In genomic region chr1:92978645-92979044, GRCm38 (mm10) we compare ENCODE assay signal across 22 mouse cellular contexts. TPM values are rescaled to one million over a fixed set of nuclear protein-coding genes. Genes with fewer than 3 reads are reported as not detected.
DNase-seq lines count a peak whose midpoint lies in the region; ATAC-seq and TF ChIP-seq lines count a peak whose summit lies in the region.
"Had no signal": no experiment of that assay in that cellular context is flagged by ENCODE, and none has a peak within 500 bp of the region (broad histone marks: within the 10 kb centered on the region; RNA-seq: fewer than 3 reads in every experiment).

No protein-coding gene starts in this region.

- no peak for DNase-seq in forebrain, embryonic 10.5 days (ENCODE audit: extremely low spot score, low spot score)
- DNase-seq in forebrain, postnatal 0 days = no peak
- DNase-seq in lung, embryonic 14.5 days = peak; percentile 5
- DNase-seq in lung, postnatal 14 days = no peak
- DNase-seq in cerebellum, adult 2 months = no peak
- no peak for DNase-seq in spleen, postnatal 4 days (ENCODE audit: low spot score in 2 of 2)
- DNase-seq: B cell, adult 2 months; cerebellum, adult 11 months; kidney, adult 18-20 months; kidney, postnatal 25 days; layer of hippocampus, adult 9-11 months; liver; right cerebral cortex, postnatal 14 days had no signal

- WGBS in forebrain, embryonic 10.5 days = 44% methylated on average over 7 of the region's 7 CpGs
- WGBS in forebrain, postnatal 0 days = 50% methylated on average over 7 of the region's 7 CpGs
- 24% methylated on average over 7 of the region's 7 CpGs for WGBS in lung, embryonic 14.5 days
- 82% methylated on average over 7 of the region's 7 CpGs for WGBS in cerebellum, adult 2 months

- no peaks in the 10 kb centered on the region for H3K9me3 ChIP-seq in forebrain, embryonic 10.5 days
- no peaks in the 10 kb centered on the region for H3K9me3 ChIP-seq in forebrain, postnatal 0 days (ENCODE audit: low read length)
- no peaks in the 10 kb centered on the region for H3K9me3 ChIP-seq in lung, embryonic 14.5 days (ENCODE audit: low read depth, low read length)
- no peaks in the 10 kb centered on the region for H3K9me3 ChIP-seq in ES-Bruce4 (replicated peaks; ENCODE audit: control insufficient read depth, insufficient read depth, low read length, poor library complexity, severe bottlenecking)
- H3K9me3 ChIP-seq: forebrain, embryonic 13.5 days; midbrain, embryonic 13.5 days had no signal

- TF ChIP-seq CTCF in forebrain, postnatal 0 days (IDR thresholded peaks at IDR 0.05; ENCODE audit: low read depth) = no peak
- no peak for TF ChIP-seq CTCF in lung, embryonic 14.5 days (IDR thresholded peaks at IDR 0.05; ENCODE audit: low read depth)
- no peak for TF ChIP-seq CTCF in ES-Bruce4 (IDR thresholded peaks at IDR 0.05; ENCODE audit: low read depth, low read length)
- TF ChIP-seq CTCF in cerebellum, adult 2 months (IDR thresholded peaks at IDR 0.05; ENCODE audit: borderline replicate concordance, insufficient read depth, low read depth, low read length) = no peak

- TF ChIP-seq EP300 in ES-Bruce4 (IDR thresholded peaks at IDR 0.05; ENCODE audit: insufficient read depth, low read depth, low read length) = peak; percentile 85

- H3K27ac ChIP-seq in forebrain, embryonic 10.5 days = peak overlapping the region; percentile 44; the same call in 1 of the 2 replicates
- no peak overlapping the region for H3K27ac ChIP-seq in forebrain, postnatal 0 days (ENCODE audit: low read depth, low read length)
- no peak overlapping the region for H3K27ac ChIP-seq in lung, embryonic 14.5 days (ENCODE audit: low read depth)
- H3K27ac ChIP-seq in ES-Bruce4 (ENCODE audit: insufficient read depth, low read length) = no peak overlapping the region; the same call in 1 of the 2 replicates
- no peak overlapping the region for H3K27ac ChIP-seq in cerebellum, adult 2 months (ENCODE audit: insufficient read depth, low read length)
- H3K27ac ChIP-seq: forebrain, embryonic 13.5 days; hindbrain, embryonic 14.5 days; midbrain, embryonic 13.5 days had no signal

- H3K4me1 ChIP-seq in forebrain, embryonic 10.5 days = peaks cover 20% of the 10 kb centered on the region
- no peaks in the 10 kb centered on the region for H3K4me1 ChIP-seq in forebrain, postnatal 0 days (ENCODE audit: insufficient read depth)
- peaks cover 5% of the 10 kb centered on the region for H3K4me1 ChIP-seq in lung, embryonic 14.5 days (ENCODE audit: insufficient read depth)
- peaks cover 5% of the 10 kb centered on the region for H3K4me1 ChIP-seq in ES-Bruce4 (ENCODE audit: control insufficient read depth, insufficient read depth, low read length)
- peaks cover 22% of the 10 kb centered on the region for H3K4me1 ChIP-seq in cerebellum, adult 2 months (ENCODE audit: control insufficient read depth, insufficient read depth, low read length)
- H3K4me1 ChIP-seq: forebrain, embryonic 13.5 days had no signal

- H3K4me2 ChIP-seq in forebrain, postnatal 0 days (ENCODE audit: low read depth) = no peak overlapping the region
- H3K4me2 ChIP-seq in lung, embryonic 14.5 days = no peak overlapping the region
- H3K4me2 ChIP-seq: forebrain, embryonic 13.5 days; hindbrain, embryonic 14.5 days; midbrain, embryonic 13.5 days had no signal

- peaks cover 8% of the 10 kb centered on the region; the same call in 1 of the 2 replicates for H3K27me3 ChIP-seq in forebrain, embryonic 10.5 days (ENCODE audit: poor library complexity, severe bottlenecking)
- H3K27me3 ChIP-seq in forebrain, postnatal 0 days (ENCODE audit: insufficient read depth, low read length) = no peaks in the 10 kb centered on the region
- no peaks in the 10 kb centered on the region for H3K27me3 ChIP-seq in lung, embryonic 14.5 days (ENCODE audit: insufficient read depth, low read length)
- H3K27me3 ChIP-seq in ES-Bruce4 (ENCODE audit: control insufficient read depth, insufficient read depth, low read length, poor library complexity, severe bottlenecking) = no peaks in the 10 kb centered on the region
- no peaks in the 10 kb centered on the region for H3K27me3 ChIP-seq in cerebellum, adult 2 months (ENCODE audit: control insufficient read depth, insufficient read depth, low read length)
- H3K27me3 ChIP-seq: forebrain, embryonic 13.5 days; midbrain, embryonic 13.5 days had no signal

- ATAC-seq in forebrain, postnatal 0 days = no peak
- no peak for ATAC-seq in lung, embryonic 14.5 days (ENCODE audit: insufficient read depth)
- peak; percentile 63 for ATAC-seq in megakaryocyte, adult 5-6 weeks (ENCODE audit: poor library complexity, severe bottlenecking)
- ATAC-seq: forebrain, embryonic 13.5 days had no signal

- TF ChIP-seq POLR2A in ES-Bruce4 (IDR thresholded peaks at IDR 0.05; ENCODE audit: insufficient read depth, low read length) = no peak
- no peak for TF ChIP-seq POLR2A in cerebellum, adult 2 months (IDR thresholded peaks at IDR 0.05; ENCODE audit: borderline replicate concordance, insufficient read depth, low read length)

- H3K36me3 ChIP-seq in forebrain, embryonic 10.5 days (replicated peaks) = no peaks in the 10 kb centered on the region
- no peaks in the 10 kb centered on the region for H3K36me3 ChIP-seq in forebrain, postnatal 0 days (ENCODE audit: insufficient read depth)
- H3K36me3 ChIP-seq in lung, embryonic 14.5 days (ENCODE audit: insufficient read depth) = no peaks in the 10 kb centered on the region
- no peaks in the 10 kb centered on the region for H3K36me3 ChIP-seq in ES-Bruce4 (ENCODE audit: control insufficient read depth, insufficient read depth, low read length, poor library complexity, severe bottlenecking)
- H3K36me3 ChIP-seq: midbrain, embryonic 13.5 days had no signal

- H3K4me3 ChIP-seq in forebrain, embryonic 10.5 days = no peak overlapping the region
- no peak overlapping the region for H3K4me3 ChIP-seq in forebrain, postnatal 0 days (ENCODE audit: low read depth, low read length)
- no peak overlapping the region for H3K4me3 ChIP-seq in lung, embryonic 14.5 days (ENCODE audit: low read depth, low read length)
- no peak overlapping the region for H3K4me3 ChIP-seq in ES-Bruce4 (ENCODE audit: low read depth, low read length)
- H3K4me3 ChIP-seq in cerebellum, adult 2 months (replicated peaks; ENCODE audit: insufficient read depth, low read depth, low read length) = no peak overlapping the region
- H3K4me3 ChIP-seq: forebrain, embryonic 13.5 days; midbrain, embryonic 13.5 days had no signal

- H3K9ac ChIP-seq in forebrain, postnatal 0 days = no peak overlapping the region
- H3K9ac ChIP-seq in lung, embryonic 14.5 days = no peak overlapping the region
- H3K9ac ChIP-seq in ES-Bruce4 (ENCODE audit: low read depth, poor library complexity, severe bottlenecking) = no peak overlapping the region
- H3K9ac ChIP-seq: forebrain, embryonic 13.5 days; hindbrain, embryonic 14.5 days; midbrain, embryonic 13.5 days had no signal

RNA-seq across cellular contexts. Expression of gene Aqp12, which starts 27.5 kb away (rescaled TPM):
- not detected in 2 replicates for polyA plus RNA-seq in forebrain, embryonic 10.5 days (2016; fragmentation: Nextera tagmentation; extraction: Ambion mirVana)
- not detected in 2 replicates for total RNA-seq in forebrain, postnatal 0 days (2014; rRNA removed)
- not detected in 2 replicates for polyA plus RNA-seq in forebrain, postnatal 0 days (2015; fragmentation: Nextera tagmentation; extraction: Ambion mirVana)
- polyA plus RNA-seq in lung, embryonic 14.5 days (2014; fragmentation: Nextera tagmentation; extraction: Ambion mirVana) = not detected in 2 replicates
- not detected in 2 replicates for polyA plus RNA-seq in ES-Bruce4 (2011; ENCODE audit: insufficient read depth, insufficient read length, low read depth, missing spikeins)
- not detected in 2 replicates for total RNA-seq in megakaryocyte, adult 5-6 weeks (2015)
- total RNA-seq in megakaryocyte, adult 5-6 weeks (2017) = not detected in 2 replicates
- not detected in 2 replicates for polyA plus RNA-seq in cerebellum, adult 2 months (2012; rRNA removed)
- total RNA-seq: granulocyte monocyte progenitor cell, adult 5-6 weeks; left cerebral cortex, postnatal 10 days had no signal
- polyA plus RNA-seq: forebrain, embryonic 13.5 days; hindbrain, embryonic 14.5 days; midbrain, embryonic 13.5 days; neural tube, embryonic 11.5 days; thymus, postnatal 0 days had no signal

RNA-seq across cellular contexts. Expression of gene Gpr35, which starts 28.0 kb away (rescaled TPM):
- 0.05 and 0.14 TPM in 2 replicates for polyA plus RNA-seq in forebrain, embryonic 10.5 days (2016; fragmentation: Nextera tagmentation; extraction: Ambion mirVana)
- total RNA-seq in forebrain, postnatal 0 days (2014; rRNA removed) = 0.38 and 1.8 TPM in 2 replicates
- 0.28 and 0.44 TPM in 2 replicates for polyA plus RNA-seq in forebrain, postnatal 0 days (2015; fragmentation: Nextera tagmentation; extraction: Ambion mirVana)
- polyA plus RNA-seq in lung, embryonic 14.5 days (2014; fragmentation: Nextera tagmentation; extraction: Ambion mirVana) = 0.19 and 0.50 TPM in 2 replicates
- 0.17 TPM in 1 of 2 replicates, not detected in the other for polyA plus RNA-seq in ES-Bruce4 (2011; ENCODE audit: insufficient read depth, insufficient read length, low read depth, missing spikeins)
- 69.5 and 72.6 TPM in 2 replicates for total RNA-seq in megakaryocyte, adult 5-6 weeks (2015)
- 46.4 and 47.2 TPM in 2 replicates for total RNA-seq in megakaryocyte, adult 5-6 weeks (2017)
- 0.21 and 0.36 TPM in 2 replicates for polyA plus RNA-seq in cerebellum, adult 2 months (2012; rRNA removed)

RNA-seq across cellular contexts. Expression of gene Capn10, which starts 44.5 kb away (rescaled TPM):
- 37.3 and 42.7 TPM in 2 replicates for polyA plus RNA-seq in forebrain, embryonic 10.5 days (2016; fragmentation: Nextera tagmentation; extraction: Ambion mirVana)
- 84.2 and 97.3 TPM in 2 replicates for total RNA-seq in forebrain, postnatal 0 days (2014; rRNA removed)
- polyA plus RNA-seq in forebrain, postnatal 0 days (2015; fragmentation: Nextera tagmentation; extraction: Ambion mirVana) = 47.7 and 56.7 TPM in 2 replicates
- 22.2 and 26.8 TPM in 2 replicates for polyA plus RNA-seq in lung, embryonic 14.5 days (2014; fragmentation: Nextera tagmentation; extraction: Ambion mirVana)
- polyA plus RNA-seq in ES-Bruce4 (2011; ENCODE audit: insufficient read depth, insufficient read length, low read depth, missing spikeins) = 17.1 and 17.9 TPM in 2 replicates
- 2.7 and 5.2 TPM in 2 replicates for total RNA-seq in megakaryocyte, adult 5-6 weeks (2015)
- 6.4 and 8.7 TPM in 2 replicates for total RNA-seq in megakaryocyte, adult 5-6 weeks (2017)
- 44.5 and 45.5 TPM in 2 replicates for polyA plus RNA-seq in cerebellum, adult 2 months (2012; rRNA removed)
